Mouse (Mus musculus): ENCODE measurements around the gene Lypd9.

- TF ChIP-seq CTCF (IDR thresholded peaks at IDR 0.05; ENCODE audit: low read depth, low read length) = no peak
- TF ChIP-seq GATA2 (IDR thresholded peaks at IDR 0.05; ENCODE audit: borderline replicate concordance, low read depth, low read length) = no peak
- TF ChIP-seq POLR2AphosphoS5 (IDR thresholded peaks at IDR 0.05; ENCODE audit: insufficient replicate concordance, low read depth, low read length) = no peak
Measured at GRCm38 (mm10) chr11:58499290-58499689, 46.6 kb upstream of the Lypd9 start.
